Mouse (Mus musculus) lung, postnatal 25 days (tissue): ENCODE results near the gene Ager.

ENCODE experiments used
- DNase-seq: peaks from one replicate; pipeline ENCODE4 v3.0.0; 2022; ENCODE audit warnings: low spot score

Ager gene

GRCm38 (mm10) chr17:34597566-34598095 is at the start of gene Ager:
Gene Ager, plus strand, starts transcription at chr17:34597862.
- DNase-seq, result peak; percentile 80

GRCm38 (mm10) chr17:34549156-34549555 is 48.5 kb upstream of the Ager start:
- DNase-seq, result no peak

- no peak for DNase-seq
Measured at GRCm38 (mm10) chr17:34549843-34550242, 47.8 kb upstream of the Ager start.

- peak; percentile 83 for DNase-seq
Measured at GRCm38 (mm10) chr17:34555483-34555882, 42.2 kb upstream of the Ager start.

DNA sequence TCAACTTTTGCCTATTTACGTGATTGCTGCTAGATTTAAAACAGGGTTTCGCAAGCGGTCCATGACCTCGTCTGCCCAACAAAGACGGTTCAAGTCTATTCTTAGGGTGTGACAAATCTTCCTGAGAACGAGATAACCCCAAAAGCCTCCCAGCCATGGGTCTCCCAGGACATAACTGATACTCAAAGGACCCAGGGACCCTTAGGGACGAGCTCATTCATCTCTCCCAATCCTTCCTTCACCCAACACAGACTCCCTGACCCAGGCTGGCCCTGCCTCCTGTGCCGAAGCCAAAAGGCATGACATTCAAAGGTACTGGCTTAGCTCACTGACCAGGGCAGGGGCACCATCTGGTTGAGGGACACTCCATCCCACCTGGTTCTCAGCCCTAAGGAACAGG is 41.3 kb upstream of the Ager start:
- DNase-seq, result no peak

GRCm38 (mm10) chr17:34557411-34557810 is 40.3 kb upstream of the Ager start:
- DNase-seq, result no peak

DNA sequence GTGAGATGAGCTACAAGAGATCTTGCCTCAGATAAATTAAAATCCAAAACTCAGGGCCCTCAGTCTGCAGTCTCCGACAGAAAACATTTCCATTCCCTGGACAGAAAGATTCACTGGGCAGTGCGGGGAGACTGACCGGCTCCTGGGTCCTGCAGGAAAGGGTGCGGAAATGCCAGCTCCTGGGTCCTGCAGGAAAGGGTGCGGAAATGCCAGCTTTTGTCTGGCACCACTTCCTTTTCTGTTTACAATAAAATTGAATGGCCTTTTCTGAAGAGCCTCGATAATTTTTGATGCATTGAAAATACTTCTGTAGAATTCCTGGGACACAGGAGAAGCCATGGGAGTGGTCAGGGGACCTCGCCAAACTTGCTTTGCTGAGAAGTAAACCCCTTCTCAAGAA is 38.5 kb upstream of the Ager start:
- peak; percentile 36 for DNase-seq

DNA sequence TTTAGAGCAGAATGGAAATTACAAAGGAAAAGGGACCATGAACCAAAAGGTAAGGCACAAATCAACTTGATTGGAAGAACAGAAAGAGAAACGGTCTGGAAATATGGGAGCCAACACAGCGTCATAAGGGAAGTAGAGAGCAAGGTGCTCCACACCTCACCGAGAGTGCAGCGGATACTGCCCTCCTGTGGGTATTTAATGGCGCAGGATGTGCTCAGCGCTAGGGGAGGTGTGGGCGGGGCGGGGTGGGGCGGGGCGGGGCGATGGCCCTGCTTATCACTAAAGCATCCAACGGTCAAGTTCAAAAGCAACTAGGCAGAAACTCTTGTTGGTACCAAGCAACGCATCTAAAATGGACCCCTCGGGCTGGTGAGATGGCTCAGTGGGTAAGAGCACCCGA is 37.8 kb upstream of the Ager start:
- no peak for DNase-seq

GRCm38 (mm10) chr17:34560438-34560837 is 37.2 kb upstream of the Ager start:
- DNase-seq, result no peak

GRCm38 (mm10) chr17:34561200-34561599 is 36.5 kb upstream of the Ager start:
- no peak for DNase-seq

- DNase-seq, result no peak
Measured at GRCm38 (mm10) chr17:34562595-34562994, 35.1 kb upstream of the Ager start.

DNA sequence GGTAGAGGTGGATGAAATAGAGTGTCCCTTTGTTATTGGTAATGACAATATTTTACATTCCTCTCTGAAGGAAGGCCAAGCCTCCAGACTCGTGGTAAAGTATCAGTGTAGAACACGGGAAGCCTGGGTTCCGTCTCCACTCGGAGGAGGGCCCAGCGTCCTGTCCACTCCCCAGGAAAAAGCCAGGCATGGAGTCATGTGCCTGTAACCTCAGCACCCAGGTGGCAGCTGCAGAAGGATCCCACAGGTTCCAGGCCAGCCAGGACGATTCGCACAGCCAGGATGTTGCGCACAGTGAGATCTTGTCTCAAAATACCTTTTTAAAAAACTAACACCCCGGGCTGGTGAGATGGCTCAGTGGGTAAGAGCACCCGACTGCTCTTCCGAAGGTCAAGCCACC is 34.3 kb upstream of the Ager start:
- no peak for DNase-seq

GRCm38 (mm10) chr17:34564003-34564421 is 33.6 kb upstream of the Ager start, which contains the start of gene Notch4:
Gene Notch4, plus strand, starts transcription at chr17:34564268.
- peak; percentile 81 for DNase-seq

- peak; percentile 81 for DNase-seq
Measured at GRCm38 (mm10) chr17:34564796-34565195, 32.9 kb upstream of the Ager start.

GRCm38 (mm10) chr17:34567311-34567710 is 30.4 kb upstream of the Ager start:
- no peak for DNase-seq

- no peak for DNase-seq
Measured at GRCm38 (mm10) chr17:34568421-34568820, 29.2 kb upstream of the Ager start.

- DNase-seq, result no peak
Measured at GRCm38 (mm10) chr17:34569919-34570318, 27.7 kb upstream of the Ager start.

- DNase-seq, result no peak
Measured at GRCm38 (mm10) chr17:34571875-34572274, 25.8 kb upstream of the Ager start.

GRCm38 (mm10) chr17:34572361-34572760 is 25.3 kb upstream of the Ager start:
- DNase-seq, result no peak

DNA sequence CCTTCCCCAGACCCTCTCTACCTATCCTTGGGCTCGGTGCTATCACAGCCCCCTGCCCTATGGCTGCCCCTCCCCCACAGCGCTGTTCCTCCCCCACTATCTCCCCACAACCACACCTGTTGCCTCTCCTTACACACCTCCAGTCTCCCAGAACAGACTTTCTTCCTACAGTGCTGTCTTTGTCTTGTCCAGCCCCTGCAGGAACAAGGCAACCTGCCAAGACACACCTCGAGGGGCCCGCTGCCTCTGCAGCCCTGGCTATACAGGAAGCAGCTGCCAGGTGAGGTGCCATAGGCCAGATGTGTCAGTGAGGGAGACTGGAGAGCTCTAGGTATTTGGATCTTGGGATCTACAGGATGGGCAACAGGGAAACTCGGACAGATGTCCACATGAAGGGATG is 21.1 kb upstream of the Ager start:
- no peak for DNase-seq

GRCm38 (mm10) chr17:34578070-34578469 is 19.6 kb upstream of the Ager start:
- no peak for DNase-seq

GRCm38 (mm10) chr17:34582528-34582927 is 15.1 kb upstream of the Ager start:
- no peak for DNase-seq

DNA sequence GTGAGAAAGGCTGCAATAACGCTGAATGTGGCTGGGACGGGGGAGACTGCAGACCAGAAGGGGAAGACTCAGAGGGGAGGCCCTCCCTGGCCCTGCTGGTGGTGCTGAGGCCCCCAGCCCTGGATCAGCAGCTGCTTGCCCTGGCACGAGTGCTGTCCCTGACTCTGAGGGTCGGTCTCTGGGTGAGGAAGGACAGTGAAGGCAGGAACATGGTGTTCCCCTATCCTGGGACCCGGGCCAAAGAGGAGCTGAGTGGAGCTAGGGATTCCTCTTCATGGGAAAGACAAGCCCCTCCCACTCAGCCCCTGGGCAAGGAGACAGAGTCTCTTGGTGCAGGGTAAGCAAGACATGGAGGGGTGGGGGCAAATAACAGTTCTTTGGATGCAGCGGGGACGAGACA is 14.3 kb upstream of the Ager start:
- no peak for DNase-seq

DNA sequence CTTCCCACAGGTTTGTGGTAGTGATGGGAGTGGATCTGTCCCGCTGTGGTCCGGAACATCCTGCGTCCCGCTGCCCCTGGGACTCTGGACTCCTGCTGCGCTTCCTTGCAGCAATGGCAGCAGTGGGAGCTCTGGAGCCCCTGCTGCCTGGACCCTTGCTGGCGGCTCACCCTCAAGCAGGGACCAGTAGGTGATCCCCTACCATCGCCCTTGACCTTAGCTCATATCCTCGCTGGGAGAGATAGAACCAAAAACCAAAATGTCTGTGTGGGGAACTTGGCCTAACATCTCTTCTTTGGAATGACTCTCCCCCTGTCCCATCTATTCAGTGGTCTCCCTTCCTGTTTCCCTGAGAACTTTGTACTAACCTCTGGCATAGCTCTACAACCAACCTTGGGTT is 13.8 kb upstream of the Ager start:
- DNase-seq, result no peak

DNA sequence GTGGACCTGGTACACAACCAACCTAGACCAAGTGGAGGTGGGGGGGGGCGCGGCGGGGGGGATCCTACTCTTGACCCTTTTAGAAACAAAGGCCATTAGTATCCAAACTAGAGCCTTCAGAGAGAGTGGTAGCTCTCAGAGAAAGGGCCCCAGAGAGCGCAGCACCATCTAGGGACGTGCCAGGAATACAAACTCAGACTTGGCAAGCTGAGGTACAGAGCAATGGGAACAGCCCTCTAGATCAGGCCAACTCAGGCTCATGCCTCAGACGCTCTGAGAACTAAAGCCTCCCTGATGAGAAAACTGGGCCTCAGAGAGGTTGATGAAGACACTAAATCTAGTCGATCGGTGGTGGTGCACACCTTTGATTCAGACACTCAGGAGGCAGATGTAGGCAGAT is 12.5 kb upstream of the Ager start:
- DNase-seq, result no peak
